ENCODE assay signal across 24 mouse cellular contexts in the genomic region with DNA sequence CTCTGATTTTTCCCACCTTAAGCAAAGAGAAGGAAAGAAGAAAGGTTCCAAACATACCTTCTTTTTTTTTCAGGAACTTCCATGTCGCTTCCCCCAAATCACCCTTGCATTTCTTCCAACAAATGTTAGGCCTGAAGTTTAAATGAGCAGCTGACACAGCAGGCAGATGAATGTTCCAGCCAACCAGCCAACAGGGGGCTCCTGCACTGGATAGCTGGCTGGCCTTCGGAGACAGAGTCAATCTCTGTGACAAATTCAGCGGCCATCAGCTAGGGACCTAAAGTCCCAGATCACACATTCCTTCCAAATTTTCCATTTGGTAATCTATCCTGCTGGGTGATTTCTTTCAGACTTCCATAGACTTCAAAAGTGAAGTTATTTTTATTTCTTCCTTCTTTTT.
DNase-seq lines count a peak whose midpoint lies in the region; TF ChIP-seq lines count a peak whose summit lies in the region.
"Had no signal": no experiment of that assay in that cellular context is flagged by ENCODE, and none has a peak within 500 bp of the region (broad histone marks: within the 10 kb centered on the region; RNA-seq: fewer than 3 reads in every experiment).

No protein-coding gene starts in this region.

- no peak overlapping the region for H3K4me3 ChIP-seq in left cerebral cortex, adult 2 months
- H3K4me3 ChIP-seq in layer of hippocampus, adult 2 months = no peak overlapping the region
- H3K4me3 ChIP-seq: forebrain, embryonic 13.5 days; hindbrain, embryonic 12.5 days; limb, embryonic 10.5 days; limb, embryonic 15.5 days; liver, embryonic 13.5 days; neural tube, embryonic 15.5 days had no signal

- intact Hi-C loops in left cerebral cortex, postnatal 4 days (cut with DNase I) = no loop called here
- intact Hi-C loops in left cerebral cortex, adult 2 months (cut with DNase I) = no loop called here

- DNase-seq in cerebellum, postnatal 14 days = peak; percentile 82 to 91
- no peak for DNase-seq in cerebellum, adult 8-10 months
- peak; percentile 69 for DNase-seq in left cerebral cortex, postnatal 4 days
- DNase-seq in left cerebral cortex, adult 2 months (ENCODE audit: extremely low spot score in 1 of 2, low spot score in 2 of 2) = no peak
- DNase-seq in layer of hippocampus, adult 2 months (ENCODE audit: low spot score in 2 of 2) = no peak
- no peak for DNase-seq in frontal cortex, postnatal 25 days (ENCODE audit: low spot score in 2 of 2)
- DNase-seq in kidney, adult 8-10 months = no peak
- DNase-seq: gastrocnemius, postnatal 25 days; heart, adult 11 months; heart, postnatal 36 days; kidney, postnatal 14 days; liver, embryonic 13.5 days; lung, adult 18-20 months; lung, postnatal 10 days; midbrain, embryonic 14.5 days; retina, postnatal 1 day; right cerebral cortex, postnatal 25 days; thymus, postnatal 14 days had no signal

- TF ChIP-seq CTCF in left cerebral cortex, adult 2 months (IDR thresholded peaks at IDR 0.05) = no peak
- TF ChIP-seq CTCF in layer of hippocampus, adult 2 months (conservative IDR thresholded peaks at IDR 0.05) = peak; percentile 49

- H3K27ac ChIP-seq in left cerebral cortex, adult 2 months = no peak overlapping the region
- peak overlapping the region; percentile 86 for H3K27ac ChIP-seq in layer of hippocampus, adult 2 months
- H3K27ac ChIP-seq: forebrain, embryonic 13.5 days; hindbrain, embryonic 12.5 days; limb, embryonic 10.5 days; limb, embryonic 15.5 days; liver, embryonic 13.5 days; macrophage; neural tube, embryonic 15.5 days had no signal

Comparison
In these comparisons a context has a peak if more than half of its experiments do, and no peak if none do; other contexts are left out.
1. DNase-seq: peak in cerebellum, postnatal 14 days (2 of 2) and left cerebral cortex, postnatal 4 days (single experiment); none in cerebellum, adult 8-10 months (single experiment), left cerebral cortex, adult 2 months (0 of 2), layer of hippocampus, adult 2 months (0 of 2), frontal cortex, postnatal 25 days (0 of 2) and kidney, adult 8-10 months (0 of 2).